Mouse (Mus musculus) erythroblast, embryonic 14.5 days (primary cell): ENCODE data around the gene Trnt1.

ENCODE experiments used
- GATA1 ChIP-seq: IDR thresholded peaks from 2 replicates; pipeline ENCODE4 v1.6.1; 2012; ENCODE audit warnings: low read length, inconsistent platforms, mixed read lengths
- TAL1 ChIP-seq: IDR thresholded peaks from 3 replicates; pipeline ENCODE4 v1.6.1; 2012; ENCODE audit warnings: low read length, inconsistent platforms, mixed read lengths

GRCm38 (mm10) chr6:106791429-106791828, 22.5 kb downstream of the Trnt1 start:
- TF ChIP-seq GATA1 (no peak), TAL1 (no peak)
